Mouse (Mus musculus): ENCODE results near the gene Cul3.

- TF ChIP-seq POLR2A (IDR thresholded peaks at IDR 0.05; ENCODE audit: extremely low read depth, insufficient read depth, low read length) (no peak), CTCF (IDR thresholded peaks at IDR 0.05; ENCODE audit: low read depth, low read length) (no peak)
Observed at GRCm38 (mm10) chr1:80372010-80372409, 31.7 kb upstream of the Cul3 start.

All from liver, adult 2 months (tissue).